Mouse (Mus musculus) embryonic facial prominence, embryonic 10.5 days (tissue): ENCODE data around the gene Ssrp1. TPM values are rescaled to one million over a fixed set of nuclear protein-coding genes. Genes with fewer than 3 reads are reported as not detected.

Experiments
- polyA plus RNA-seq: library from polyadenylated mRNA; unstranded; fragments of >200 nt; fragmentation: Nextera tagmentation; extraction: Ambion mirVana; gene quantifications from 2 replicates; pipeline ENCODE4 v1.2.1, GENCODE M21; 2016

The Ssrp1 gene
- polyA plus RNA-seq, 1 experiment from 2014 or later = 425 TPM

Other genes with a start within 250 kb of the Ssrp1 start
- gene Ube2l6, start 238.4 kb upstream of the Ssrp1 start, polyA plus RNA-seq = 22.7 and 25.8 TPM in 2 replicates
- 0.21 and 0.27 TPM in 2 replicates for gene Smtnl1, start 214.6 kb upstream of the Ssrp1 start, polyA plus RNA-seq
- 64.9 and 65.8 TPM in 2 replicates for gene Timm10, start 210.2 kb upstream of the Ssrp1 start, polyA plus RNA-seq
- 30.4 and 35.4 TPM in 2 replicates for gene Slc43a1, start 198.4 kb upstream of the Ssrp1 start, polyA plus RNA-seq
- 2.5 and 2.6 TPM in 2 replicates for gene Rtn4rl2, start 150.5 kb upstream of the Ssrp1 start, polyA plus RNA-seq
- 29.5 and 30.8 TPM in 2 replicates for gene Slc43a3, start 100.7 kb upstream of the Ssrp1 start, polyA plus RNA-seq
- gene Prg2, start 56.8 kb upstream of the Ssrp1 start, polyA plus RNA-seq = 0.30 TPM in 1 of 2 replicates, not detected in the other
- not detected in 2 replicates for gene Prg3, start 49.0 kb upstream of the Ssrp1 start, polyA plus RNA-seq
- 10.0 and 11.5 TPM in 2 replicates for gene P2rx3, start 228 bp downstream of the Ssrp1 start, polyA plus RNA-seq
- gene Tnks1bp1, start 10.8 kb downstream of the Ssrp1 start, polyA plus RNA-seq = 31.5 and 33.1 TPM in 2 replicates
- gene Aplnr, start 99.0 kb downstream of the Ssrp1 start, polyA plus RNA-seq = 40.2 and 42.2 TPM in 2 replicates
- gene Lrrc55, start 160.0 kb downstream of the Ssrp1 start, polyA plus RNA-seq = 0.32 and 0.60 TPM in 2 replicates